Mouse (Mus musculus) testis, adult 2 months (tissue): ENCODE measurements around the gene Sema3g.

Experiments used
- CTCF ChIP-seq: fragments of 200-500 bp; IDR thresholded peaks from 2 replicates; pipeline ENCODE4 v1.5.1; 2012; ENCODE audit warnings: low read depth, mild to moderate bottlenecking, inconsistent platforms, low read length, moderate library complexity; ENCODE audit not compliant: control insufficient read depth, insufficient read depth, insufficient replicate concordance
- POLR2A ChIP-seq: fragments of 200-500 bp; IDR thresholded peaks from 2 replicates; pipeline ENCODE4 v1.6.1; 2012; ENCODE audit warnings: low read depth, mild to moderate bottlenecking, inconsistent platforms, low read length, moderate library complexity; ENCODE audit not compliant: control insufficient read depth

GRCm38 (mm10) chr14:31186656-31187055, 31.0 kb upstream of the Sema3g start:
- TF ChIP-seq POLR2A (no peak), CTCF (no peak)
